ENCODE assay signal across 27 mouse cellular contexts in the genomic region with DNA sequence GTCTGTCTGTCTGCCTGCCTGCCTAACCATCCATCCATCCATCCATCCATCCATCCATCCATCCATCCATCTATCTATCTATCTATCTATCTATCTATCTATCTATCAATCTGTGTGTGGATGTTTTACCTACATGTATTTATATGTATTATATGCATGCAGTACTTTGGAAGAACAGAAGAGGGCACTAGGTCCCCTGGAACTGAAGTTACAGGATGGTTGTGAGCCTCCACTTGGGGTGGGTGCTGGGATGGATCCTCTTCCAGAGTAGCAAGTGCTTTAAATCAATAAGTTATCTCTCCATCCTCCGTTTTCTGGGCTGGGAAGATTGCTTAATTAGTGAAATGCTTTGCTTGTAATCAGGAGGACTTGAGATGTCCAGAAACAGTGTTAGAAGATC. TPM values are rescaled to one million over a fixed set of nuclear protein-coding genes. Genes with fewer than 3 reads are reported as not detected.
A peak's percentile ranks its signal among the peaks of the same experiment; 100 is the strongest.
DNase-seq lines count a peak whose midpoint lies in the region; ATAC-seq and TF ChIP-seq lines count a peak whose summit lies in the region.
"Had no signal": no experiment of that assay in that cellular context is flagged by ENCODE, and none has a peak within 500 bp of the region (broad histone marks: within the 10 kb centered on the region; RNA-seq: fewer than 3 reads in every experiment).

No protein-coding gene starts in this region.

- TF ChIP-seq CTCF in layer of hippocampus, adult 2 months (conservative IDR thresholded peaks at IDR 0.05), result peak; percentile 40
- TF ChIP-seq CTCF in stomach, postnatal 0 days (IDR thresholded peaks at IDR 0.05; ENCODE audit: low read depth), result peak; percentile 50

- H3K36me3 ChIP-seq in ES-E14 (ENCODE audit: control insufficient read depth, insufficient read depth, low read length, poor library complexity, severe bottlenecking), result no peaks in the 10 kb centered on the region
- H3K36me3 ChIP-seq in stomach, postnatal 0 days (ENCODE audit: control insufficient read depth, insufficient read depth, low read length), result no peaks in the 10 kb centered on the region
- H3K36me3 ChIP-seq: forebrain, embryonic 12.5 days; limb, embryonic 10.5 days; limb, embryonic 15.5 days; midbrain, embryonic 10.5 days; neural tube, embryonic 12.5 days had no signal

- WGBS in stomach, postnatal 0 days, result 96% methylated on average over 1 of the region's 1 CpGs

- H3K27me3 ChIP-seq in stomach, postnatal 0 days (ENCODE audit: control insufficient read depth, insufficient read depth, low read length), result no peaks in the 10 kb centered on the region
- H3K27me3 ChIP-seq: forebrain, embryonic 12.5 days; limb, embryonic 15.5 days; neural tube, embryonic 12.5 days had no signal

- DNase-seq in layer of hippocampus, adult 2 months (ENCODE audit: low spot score in 2 of 2), result no peak
- no peak for DNase-seq in layer of hippocampus, adult 9-10 months (ENCODE audit: low spot score)
- DNase-seq in thymus, postnatal 14 days, result peak; percentile 52
- no peak for DNase-seq in thymus, postnatal 0 days (ENCODE audit: low spot score)
- no peak for DNase-seq in ES-E14 (ENCODE audit: low read depth, low spot score)
- no peak for DNase-seq in stomach, postnatal 0 days (ENCODE audit: low spot score)
- DNase-seq in T-cell, adult 2 months (ENCODE audit: low spot score), result no peak
- DNase-seq: adrenal gland, postnatal 14 days; cerebellum, adult 11 months; cerebellum, postnatal 10 days; gastrocnemius, postnatal 14 days; heart, postnatal 14 days; kidney, postnatal 25 days; lung, postnatal 10 days; right cerebral cortex, adult 18-20 months had no signal

- H3K9ac ChIP-seq in ES-E14 (ENCODE audit: insufficient read depth, low read depth, low read length, poor library complexity, severe bottlenecking), result no peak overlapping the region
- no peak overlapping the region for H3K9ac ChIP-seq in stomach, postnatal 0 days (ENCODE audit: low read length)
- H3K9ac ChIP-seq: forebrain, embryonic 12.5 days; limb, embryonic 15.5 days; neural tube, embryonic 12.5 days had no signal

- H3K4me1 ChIP-seq in ES-E14 (ENCODE audit: control insufficient read depth in 2 of 2, insufficient read depth in 2 of 2, low read length in 2 of 2, poor library complexity in 1 of 2), result peaks cover 0 to 5% of the 10 kb centered on the region in 2 experiments; a peak in 1 of 4 replicates
- peaks cover 5% of the 10 kb centered on the region for H3K4me1 ChIP-seq in stomach, postnatal 0 days (replicated peaks; ENCODE audit: control insufficient read depth, insufficient read depth)

- H3K9me3 ChIP-seq in ES-E14 (ENCODE audit: control insufficient read depth, insufficient read depth, low read depth, low read length), result no peaks in the 10 kb centered on the region
- H3K9me3 ChIP-seq in stomach, postnatal 0 days (ENCODE audit: control insufficient read depth, low read length), result no peaks in the 10 kb centered on the region
- H3K9me3 ChIP-seq: limb, embryonic 15.5 days had no signal

- ATAC-seq in stomach, postnatal 0 days (ENCODE audit: low FRiP score, low TSS enrichment), result no peak
- ATAC-seq in megakaryocyte, adult 5-6 weeks (ENCODE audit: poor library complexity, severe bottlenecking), result no peak
- ATAC-seq: hindbrain, embryonic 16.5 days; intestine, embryonic 16.5 days; midbrain, embryonic 16.5 days had no signal

- no peak overlapping the region for H3K4me3 ChIP-seq in layer of hippocampus, adult 2 months
- H3K4me3 ChIP-seq in ES-E14 (ENCODE audit: insufficient read depth in 1 of 2, low read depth in 1 of 2, low read length in 2 of 2, poor library complexity in 1 of 2, severe bottlenecking in 1 of 2), result no peak overlapping the region
- H3K4me3 ChIP-seq in stomach, postnatal 0 days (ENCODE audit: low read depth, low read length), result no peak overlapping the region
- H3K4me3 ChIP-seq: forebrain, embryonic 12.5 days; limb, embryonic 10.5 days; limb, embryonic 15.5 days; midbrain, embryonic 10.5 days; myocyte; neural tube, embryonic 12.5 days had no signal

- H3K4me2 ChIP-seq in stomach, postnatal 0 days (replicated peaks; ENCODE audit: low read depth), result no peak overlapping the region
- H3K4me2 ChIP-seq: forebrain, embryonic 12.5 days; limb, embryonic 15.5 days; neural tube, embryonic 12.5 days had no signal

- in situ Hi-C loops in ES-E14 (cut with MboI; ENCODE audit: low sequenced_read_pairs in 2 of 2, unreplicated experiment in 2 of 2), result no loop called here

- no peak overlapping the region for H3K27ac ChIP-seq in layer of hippocampus, adult 2 months
- no peak overlapping the region for H3K27ac ChIP-seq in ES-E14 (ENCODE audit: insufficient read depth, low read depth, low read length, poor library complexity, severe bottlenecking)
- no peak overlapping the region for H3K27ac ChIP-seq in stomach, postnatal 0 days (replicated peaks)
- H3K27ac ChIP-seq: forebrain, embryonic 12.5 days; limb, embryonic 10.5 days; limb, embryonic 15.5 days; midbrain, embryonic 10.5 days; neural tube, embryonic 12.5 days had no signal

- no peak for TF ChIP-seq EP300 in stomach, postnatal 0 days (optimal IDR thresholded peaks at IDR 0.05)

TF ChIP-seq in ES-E14, 5 proteins besides CTCF, POLR2A, EP300 and RAD21:
- TF ChIP-seq ZNF384 (IDR thresholded peaks at IDR 0.05; ENCODE audit: low read depth, low read length) (no peak), MAFK (IDR thresholded peaks at IDR 0.05; ENCODE audit: insufficient read depth, low read depth, low read length) (no peak), CHD2 (IDR thresholded peaks at IDR 0.05; ENCODE audit: low read depth, low read length) (no peak), ZC3H11A (IDR thresholded peaks at IDR 0.05; ENCODE audit: borderline replicate concordance, low read depth, low read length) (peak; percentile 52)

RNA-seq across cellular contexts. Expression of a gene that starts 54.6 kb away (rescaled TPM):
- total RNA-seq in layer of hippocampus, adult 2 months (2021), result 1 to 10 TPM; 3.9 to 4.0 TPM
- polyA plus RNA-seq in thymus, postnatal 0 days (2015; fragmentation: Nextera tagmentation; extraction: Ambion mirVana), result 1.3 and 2.0 TPM in 2 replicates
- total RNA-seq in ES-E14 (2012; rRNA removed), result not detected in 2 replicates
- 3.4 and 4.1 TPM in 2 replicates for polyA plus RNA-seq in stomach, postnatal 0 days (2015; fragmentation: Nextera tagmentation; extraction: Ambion mirVana)
- total RNA-seq in megakaryocyte, adult 5-6 weeks (2015), result not detected in 2 replicates
- not detected in 2 replicates for total RNA-seq in megakaryocyte, adult 5-6 weeks (2017)
- total RNA-seq: common myeloid progenitor, adult 5-6 weeks; granulocyte monocyte progenitor cell, adult 5-6 weeks had no signal
